Mouse (Mus musculus) forebrain, postnatal 0 days (tissue): ENCODE measurements around the gene Macc1. TPM values are rescaled to one million over a fixed set of nuclear protein-coding genes. Genes with fewer than 3 reads are reported as not detected.

ENCODE experiments used
- ATAC-seq: fragments of 200-750 bp; cut with Nextera tagmentation; 2 replicates; pipeline ENCODE4 v1.8.0; 2017; ENCODE audit warnings: mild to moderate bottlenecking, moderate library complexity
- DNase-seq: peaks from one replicate; pipeline ENCODE4 v3.0.0-alpha.2; 2015
- H3K27ac ChIP-seq: fragments of 300-500 bp; sonication (generic); 2 replicates; pipeline ENCODE4 v1.5.1; 2014; ENCODE audit warnings: low read depth, mild to moderate bottlenecking, antibody characterized with exemption, low read length, moderate library complexity, mixed read lengths
- H3K27me3 ChIP-seq: fragments of 300-500 bp; sonication (generic); 2 replicates; pipeline ENCODE4 v1.6.1; 2014; ENCODE audit warnings: mild to moderate bottlenecking, low read length, mixed read lengths; ENCODE audit not compliant: insufficient read depth
- H3K36me3 ChIP-seq: fragments of 300-500 bp; sonication (generic); 2 replicates; pipeline ENCODE4 v1.6.1; 2014; ENCODE audit warnings: mild to moderate bottlenecking, moderate library complexity; ENCODE audit not compliant: insufficient read depth
- H3K4me1 ChIP-seq: fragments of 300-500 bp; sonication (generic); 2 replicates; pipeline ENCODE4 v1.6.1; 2014; ENCODE audit warnings: antibody characterized with exemption; ENCODE audit not compliant: insufficient read depth
- H3K4me2 ChIP-seq: fragments of 300-500 bp; sonication (generic); 2 replicates; pipeline ENCODE4 v1.6.1; 2014; ENCODE audit warnings: low read depth, mild to moderate bottlenecking, moderate library complexity
- H3K4me3 ChIP-seq: fragments of 300-500 bp; sonication (generic); 2 replicates; pipeline ENCODE4 v1.5.1; 2014; ENCODE audit warnings: low read depth, low read length, mixed read lengths
- H3K9ac ChIP-seq: fragments of 300-500 bp; sonication (generic); 2 replicates; pipeline ENCODE4 v1.6.1; 2014; ENCODE audit warnings: mild to moderate bottlenecking
- H3K9me3 ChIP-seq: fragments of 300-500 bp; sonication (generic); 2 replicates; pipeline ENCODE4 v1.6.1; 2016; ENCODE audit warnings: low read length
- CTCF ChIP-seq: sonication (generic); IDR thresholded peaks from 2 replicates; pipeline ENCODE4 v1.5.1; 2016; ENCODE audit warnings: antibody characterized with exemption, control low read depth, low read depth
- WGBS: fragments of 180-500 bp; shearing (Covaris S2); extraction: QIAGEN DNeasy Blood & Tissue Kit; methylation state at CpG from one replicate; pipeline ENCODE4 v1.1.7; 2014; 5-methylcytosine and 5-hydroxymethylcytosine counted together
- polyA plus RNA-seq: library from polyadenylated mRNA; unstranded; fragments of >200 nt; fragmentation: Nextera tagmentation; extraction: Ambion mirVana; gene quantifications from 2 replicates; pipeline ENCODE4 v1.2.1, GENCODE M21; 2015
- total RNA-seq: library from RNA; depleted of rRNA; stranded (reverse); fragments of >200 nt; gene quantifications from 2 replicates; pipeline ENCODE4 v1.2.3, GENCODE M21; 2014

The Macc1 gene
- total and polyA plus RNA-seq, 2 experiments from 2014 or later = 0.10 TPM; not detected in 1

DNA sequence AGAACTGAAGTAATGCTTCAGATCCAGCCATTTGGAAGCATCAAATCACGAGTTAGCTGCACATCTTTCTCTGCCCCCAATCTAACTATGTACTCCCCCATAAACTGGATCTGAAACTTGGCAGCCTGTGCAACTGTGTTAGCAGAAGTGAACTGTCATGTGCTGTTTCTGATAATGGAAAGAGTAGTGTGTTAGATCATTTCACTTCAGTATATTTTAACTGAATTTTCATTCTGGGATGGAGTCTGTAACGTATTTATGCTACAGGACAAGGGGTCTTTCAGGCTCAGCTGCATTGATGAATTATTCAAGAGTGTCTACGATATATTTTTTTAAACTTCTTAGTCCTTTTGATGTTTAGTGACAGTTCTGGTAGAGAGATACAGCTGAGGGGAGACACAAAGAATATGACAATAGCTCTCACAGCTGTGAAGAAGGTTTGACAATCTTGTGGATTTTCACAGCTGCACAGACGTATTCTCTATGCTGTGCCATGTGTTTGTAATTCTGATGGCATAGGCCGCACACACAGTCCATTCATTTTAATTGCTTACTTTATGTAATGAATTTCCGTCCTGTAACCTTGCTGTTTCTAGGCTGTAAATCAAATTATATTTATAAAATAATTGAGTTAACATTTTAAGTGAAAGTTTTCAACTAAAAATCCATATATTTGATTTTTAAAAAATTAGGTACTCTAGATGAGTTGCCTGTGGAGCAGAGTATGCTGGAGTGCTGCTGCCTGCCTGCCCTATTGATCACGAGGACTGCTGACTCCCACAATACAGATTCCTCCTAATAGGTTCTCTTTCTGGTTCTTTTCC is 43.6 kb downstream of the Macc1 start:
- H3K4me1 ChIP-seq = no peaks in the 10 kb centered on the region
- H3K9ac ChIP-seq = no peak overlapping the region
- H3K27ac ChIP-seq = no peak overlapping the region
- H3K4me3 ChIP-seq = no peak overlapping the region
- 27% methylated on average over 7 of the region's 7 CpGs for WGBS
- no peaks in the 10 kb centered on the region for H3K27me3 ChIP-seq
- no peak overlapping the region for H3K4me2 ChIP-seq
- no peak for TF ChIP-seq CTCF
- ATAC-seq (peak; percentile 60), DNase-seq (no peak)
- no peaks in the 10 kb centered on the region for H3K9me3 ChIP-seq
- H3K36me3 ChIP-seq = no peaks in the 10 kb centered on the region

DNA sequence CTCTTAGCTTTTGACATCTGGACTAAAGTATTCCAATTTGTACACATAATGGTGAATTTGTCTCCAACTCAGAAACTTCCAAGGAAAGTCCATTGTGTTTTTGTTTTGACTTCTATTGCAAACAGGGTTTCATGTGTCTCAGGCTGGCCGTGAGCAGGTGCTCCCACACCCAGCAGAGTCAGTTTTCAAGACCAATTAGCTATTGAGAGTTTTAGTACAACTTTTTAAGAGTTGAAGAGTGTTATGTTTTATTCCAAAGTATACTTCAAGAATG is 44.1 kb downstream of the Macc1 start:
- WGBS = 28% methylated on average over 1 of the region's 1 CpGs
- no peak for ATAC-seq

GRCm38 (mm10) chr12:119365041-119365440 is 51.0 kb downstream of the Macc1 start:
- 22% methylated on average over 1 of the region's 1 CpGs for WGBS
- no peak overlapping the region for H3K9ac ChIP-seq
- no peaks in the 10 kb centered on the region for H3K4me1 ChIP-seq
- H3K4me3 ChIP-seq = no peak overlapping the region
- H3K27me3 ChIP-seq = no peaks in the 10 kb centered on the region
- no peak for TF ChIP-seq CTCF
- ATAC-seq (no peak), DNase-seq (no peak)
- no peaks in the 10 kb centered on the region for H3K36me3 ChIP-seq
- no peak overlapping the region for H3K4me2 ChIP-seq
- no peak overlapping the region for H3K27ac ChIP-seq
- no peaks in the 10 kb centered on the region for H3K9me3 ChIP-seq

More for the DNA sequence above, 44.1 kb downstream of the Macc1 start:
- no peak overlapping the region for H3K9ac ChIP-seq
- no peaks in the 10 kb centered on the region for H3K27me3 ChIP-seq
- H3K4me2 ChIP-seq = no peak overlapping the region
- no peak for TF ChIP-seq CTCF
- H3K9me3 ChIP-seq = no peaks in the 10 kb centered on the region
- no peaks in the 10 kb centered on the region for H3K4me1 ChIP-seq
- no peak for DNase-seq
- no peak overlapping the region for H3K27ac ChIP-seq
- H3K36me3 ChIP-seq = no peaks in the 10 kb centered on the region
- no peak overlapping the region for H3K4me3 ChIP-seq

DNA sequence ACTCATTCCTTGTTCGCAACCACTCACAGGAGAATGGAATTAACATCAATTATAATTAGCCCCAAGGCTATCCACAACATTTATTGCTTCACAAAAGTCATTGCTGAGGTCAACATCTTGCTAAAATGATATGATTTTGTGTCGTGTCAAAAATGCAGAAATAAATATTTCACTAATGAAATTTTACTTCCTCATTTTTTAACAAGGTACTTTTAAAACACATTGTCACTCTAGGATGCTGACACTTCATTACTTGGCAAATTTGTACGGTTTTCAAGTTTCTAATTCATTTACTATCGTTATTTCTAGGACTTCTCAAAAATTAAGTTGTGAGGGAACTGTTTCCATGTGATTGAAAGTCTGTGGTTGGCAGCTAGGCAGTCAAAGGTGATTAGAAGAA is 55.8 kb downstream of the Macc1 start:
- no peaks in the 10 kb centered on the region for H3K4me1 ChIP-seq
- DNase-seq (no peak), ATAC-seq (no peak)
- H3K36me3 ChIP-seq = no peaks in the 10 kb centered on the region
- H3K4me3 ChIP-seq = no peak overlapping the region
- no peak overlapping the region for H3K9ac ChIP-seq
- H3K9me3 ChIP-seq = no peaks in the 10 kb centered on the region
- H3K27me3 ChIP-seq = no peaks in the 10 kb centered on the region
- no peak overlapping the region for H3K4me2 ChIP-seq
- no peak overlapping the region for H3K27ac ChIP-seq
- WGBS = 81% methylated on average over 4 of the region's 4 CpGs
- TF ChIP-seq CTCF = no peak

- DNase-seq = no peak
- ATAC-seq = no peak
- Histone ChIP-seq H3K4me2 (no peak overlapping the region), H3K27ac (no peak overlapping the region), H3K9ac (no peak overlapping the region), H3K36me3 (no peaks in the 10 kb centered on the region), H3K4me3 (no peak overlapping the region), H3K4me1 (no peaks in the 10 kb centered on the region), H3K27me3 (no peaks in the 10 kb centered on the region), H3K9me3 (no peaks in the 10 kb centered on the region)
- TF ChIP-seq CTCF = no peak
- WGBS = 77% methylated on average over 4 of the region's 4 CpGs
Measured at GRCm38 (mm10) chr12:119372359-119372758, 58.3 kb downstream of the Macc1 start.

DNA sequence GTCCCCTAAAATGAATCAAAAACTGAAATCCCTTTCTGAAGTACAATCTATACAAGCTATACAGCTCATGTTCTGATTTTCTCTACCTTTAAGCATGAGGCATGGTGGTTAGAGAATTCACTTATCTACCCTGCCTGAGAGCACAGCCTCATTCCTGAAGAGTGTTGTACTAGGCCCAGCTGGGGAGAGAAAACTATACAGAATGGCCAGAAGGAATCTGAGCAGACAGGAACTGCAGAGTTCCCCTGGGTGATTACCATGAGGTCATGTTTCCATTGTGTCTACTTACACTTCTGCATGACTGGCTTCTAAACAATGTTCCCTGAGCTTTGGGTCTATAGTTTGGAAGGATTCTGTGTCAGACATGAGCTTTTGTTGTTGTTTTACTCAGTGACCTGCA is 62.8 kb downstream of the Macc1 start:
- DNase-seq = no peak

DNA sequence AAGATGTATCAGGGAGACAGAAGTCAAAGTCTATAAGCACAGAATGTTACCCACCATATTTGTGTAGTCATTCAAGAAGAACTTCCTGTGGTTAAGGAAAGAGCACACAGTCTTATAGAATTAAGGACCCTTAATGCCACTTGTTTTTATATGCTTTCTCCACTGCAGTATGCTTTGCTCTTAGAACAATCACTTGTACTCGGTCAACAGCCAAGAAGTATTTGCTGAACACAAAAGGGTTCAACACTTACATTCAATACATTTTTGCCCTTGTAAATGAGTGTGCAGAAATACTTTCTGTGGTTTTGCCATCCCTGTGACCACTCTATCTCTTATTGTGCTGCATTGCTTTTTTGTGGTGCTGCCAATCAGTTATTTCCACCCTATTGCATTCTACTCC is 67.8 kb downstream of the Macc1 start:
- Histone ChIP-seq H3K4me1 (no peaks in the 10 kb centered on the region), H3K9ac (no peak overlapping the region), H3K4me2 (no peak overlapping the region), H3K9me3 (no peaks in the 10 kb centered on the region), H3K36me3 (no peaks in the 10 kb centered on the region), H3K27me3 (no peaks in the 10 kb centered on the region), H3K27ac (no peak overlapping the region), H3K4me3 (no peak overlapping the region)
- ATAC-seq = no peak
- 61% methylated on average over 1 of the region's 1 CpGs for WGBS
- DNase-seq = no peak
- no peak for TF ChIP-seq CTCF

More for the DNA sequence above, 62.8 kb downstream of the Macc1 start:
- no peaks in the 10 kb centered on the region for H3K9me3 ChIP-seq
- no peaks in the 10 kb centered on the region for H3K4me1 ChIP-seq
- H3K27ac ChIP-seq = no peak overlapping the region
- H3K9ac ChIP-seq = no peak overlapping the region
- H3K36me3 ChIP-seq = no peaks in the 10 kb centered on the region
- no peak for ATAC-seq
- no peak overlapping the region for H3K4me3 ChIP-seq
- no peak for TF ChIP-seq CTCF
- no peak overlapping the region for H3K4me2 ChIP-seq
- no peaks in the 10 kb centered on the region for H3K27me3 ChIP-seq
